Mouse (Mus musculus) ZHBTc4 (cell line): ENCODE measurements around the gene Cyb561d2.
A peak's percentile ranks its signal among the peaks of the same experiment; 100 is the strongest.

Experiments used
- DNase-seq: peaks from one replicate; pipeline ENCODE4 v3.0.0-alpha.2; 2011; ENCODE audit warnings: low read depth, low spot score

Cyb561d2 gene

DNA sequence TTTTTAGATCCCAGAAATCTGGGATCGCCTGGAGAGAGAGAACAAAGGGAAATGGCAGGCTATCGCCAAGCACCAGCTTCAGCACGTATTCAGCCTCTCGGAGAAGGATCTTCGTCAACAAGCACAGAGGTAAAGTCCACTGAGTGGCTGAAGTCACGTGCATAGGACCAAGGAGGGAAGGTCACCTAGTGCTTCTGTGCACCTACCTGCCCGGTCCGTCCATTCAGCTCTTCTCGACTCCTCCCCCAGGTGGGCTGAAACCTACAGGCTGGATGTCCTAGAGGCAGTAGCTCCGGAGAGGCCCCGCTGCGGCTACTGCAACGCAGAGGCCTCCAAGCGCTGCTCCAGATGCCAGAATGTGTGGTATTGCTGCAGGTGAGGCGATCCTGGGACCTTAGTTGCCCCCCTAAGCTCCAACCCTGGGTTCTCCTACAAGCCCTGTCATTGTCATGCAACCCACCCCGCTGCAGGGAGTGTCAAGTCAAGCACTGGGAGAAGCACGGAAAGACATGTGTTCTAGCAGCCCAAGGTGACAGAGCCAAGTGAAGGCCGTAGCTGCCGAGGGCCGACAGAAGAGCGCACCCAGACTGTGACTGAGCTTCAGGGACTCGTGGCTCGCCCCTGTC lies 8.6 kb upstream of the Cyb561d2 start:
- DNase-seq: peak; percentile 60

DNA sequence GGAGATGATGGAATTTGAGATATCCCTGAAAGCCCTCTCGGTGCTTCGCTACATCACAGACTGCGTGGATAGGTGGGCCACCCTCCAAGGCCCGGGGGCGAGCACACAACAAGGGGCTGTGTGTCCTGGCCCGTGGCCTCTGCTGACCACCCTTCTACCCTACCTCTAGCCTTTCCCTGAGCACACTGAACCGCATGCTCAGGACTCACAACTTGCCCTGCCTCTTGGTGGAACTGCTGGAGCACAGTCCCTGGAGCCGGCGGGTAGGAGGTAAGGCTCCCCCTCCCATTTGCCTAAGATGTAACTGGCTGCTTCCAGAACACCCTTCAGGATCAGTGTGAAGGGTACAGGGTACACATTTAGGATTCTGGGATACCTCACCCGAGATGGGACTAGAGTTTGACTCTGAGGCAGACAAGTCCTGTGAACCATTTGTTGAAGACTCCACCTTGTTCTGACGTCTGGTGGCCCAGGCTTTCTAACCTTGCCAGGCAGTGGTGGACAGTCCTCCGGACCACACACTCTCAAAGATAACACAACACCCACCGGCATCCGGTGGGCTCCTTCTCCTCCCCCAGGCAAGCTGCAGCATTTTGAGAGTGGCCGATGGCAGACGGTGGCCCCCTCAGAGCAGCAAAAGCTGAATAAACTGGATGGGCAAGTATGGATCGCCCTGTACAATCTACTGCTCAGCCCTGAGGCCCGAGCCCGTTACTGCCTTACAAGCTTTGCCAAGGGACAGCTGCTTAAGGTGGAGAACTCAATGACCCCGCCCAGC lies 7.5 kb upstream of the Cyb561d2 start:
- no peak for DNase-seq

DNA sequence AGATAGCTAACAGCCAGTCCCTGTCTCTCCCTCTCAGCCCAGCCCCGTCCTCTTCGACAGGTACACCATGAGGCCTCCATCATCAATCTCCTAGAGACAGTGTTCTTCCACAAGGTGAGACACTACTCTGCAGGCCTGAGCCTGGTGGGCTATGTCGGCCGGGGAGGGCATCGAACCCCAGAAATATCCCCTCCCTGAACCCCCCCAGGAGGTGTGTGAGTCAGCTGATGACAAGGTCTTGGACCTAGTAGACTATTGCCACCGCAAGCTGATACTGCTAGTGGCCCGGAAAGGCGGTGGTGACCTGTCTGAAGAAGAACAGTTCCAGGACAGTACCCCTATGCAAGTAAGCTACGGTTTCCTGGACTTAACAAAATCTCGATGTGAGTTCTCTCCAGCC lies 6.8 kb upstream of the Cyb561d2 start:
- no peak for DNase-seq

DNA sequence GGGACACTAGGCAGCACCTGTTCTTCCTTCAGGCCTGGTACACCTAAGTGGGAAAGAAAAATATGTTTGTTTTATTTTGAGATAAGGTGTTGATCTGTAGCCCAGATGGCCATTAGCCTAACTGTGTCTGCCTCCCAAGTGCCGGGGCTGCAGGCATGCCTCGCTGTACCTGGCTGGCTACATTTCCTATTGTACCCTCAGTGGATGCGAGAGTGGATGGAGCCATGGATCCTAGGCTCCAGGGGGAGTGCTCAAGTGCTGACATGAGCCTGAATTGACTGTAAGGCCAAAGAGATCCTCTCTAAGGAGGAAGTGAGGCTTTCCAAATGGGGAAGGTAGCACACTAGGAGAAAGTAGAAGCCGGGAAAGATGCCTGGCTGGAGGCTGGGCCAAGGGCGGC lies 6.0 kb upstream of the Cyb561d2 start:
- no peak for DNase-seq

DNA sequence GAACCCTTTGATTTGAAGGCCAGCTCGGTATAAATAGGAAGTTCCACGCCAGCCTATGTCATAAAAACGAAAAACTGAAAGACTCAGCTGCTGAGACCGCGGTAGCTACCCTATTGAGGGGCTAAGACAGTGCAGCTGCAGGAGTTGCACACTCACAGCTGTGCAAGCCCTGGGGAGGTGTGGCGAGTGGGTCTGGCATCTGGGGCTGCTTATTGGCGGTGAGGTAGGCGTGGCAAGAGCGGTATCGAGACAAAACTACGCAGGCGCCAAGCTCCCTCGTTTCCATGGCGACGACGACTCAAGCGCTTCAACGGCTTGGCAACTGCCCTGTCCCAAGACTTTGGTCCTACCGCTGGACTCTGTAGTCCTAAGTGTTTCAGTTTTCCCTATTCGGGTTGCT lies 5.0 kb upstream of the Cyb561d2 start, which contains the start of gene Zmynd10:
Gene Zmynd10, plus strand, starts transcription at position 273 of the 400 bp plus-strand sequence.
- DNase-seq: peak; percentile 90

DNA sequence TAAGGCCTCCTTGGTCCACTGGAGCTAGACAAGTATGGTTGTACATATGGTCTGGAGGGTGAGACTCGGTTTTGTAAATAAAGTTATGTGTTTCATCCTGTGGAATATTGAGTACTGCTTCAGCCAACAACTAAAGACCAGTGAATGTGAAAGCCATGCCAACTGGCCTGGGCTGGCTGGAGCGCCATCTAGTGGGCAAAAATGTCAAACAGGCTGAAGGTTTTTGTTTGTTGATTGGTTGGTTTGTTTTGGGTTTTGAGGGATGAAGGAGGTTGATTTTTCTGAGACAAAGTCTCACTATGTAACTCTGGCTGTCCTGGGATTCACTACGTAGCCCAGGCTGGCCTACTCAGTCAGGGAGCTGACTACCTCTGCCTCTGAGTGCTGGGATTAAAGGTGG lies 3.6 kb upstream of the Cyb561d2 start:
- DNase-seq: peak; percentile 83

DNA sequence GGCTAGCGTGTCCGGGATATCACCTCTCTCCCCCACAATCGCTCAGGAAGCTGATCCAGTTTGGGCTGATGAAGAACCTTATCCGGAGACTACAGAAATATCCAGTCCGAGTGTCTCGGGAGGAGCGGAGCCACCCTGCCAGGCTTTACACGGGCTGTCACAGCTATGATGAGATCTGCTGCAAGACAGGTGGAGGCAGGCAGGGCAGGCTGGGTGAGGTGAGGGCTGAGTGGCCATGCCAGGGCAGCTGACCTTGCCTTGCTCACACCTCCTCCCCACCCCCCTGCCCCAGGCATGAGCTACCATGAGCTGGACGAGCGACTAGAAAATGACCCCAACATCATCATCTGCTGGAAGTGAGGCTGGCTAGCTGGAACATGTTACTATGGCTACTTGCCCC lies 3.2 kb upstream of the Cyb561d2 start:
- no peak for DNase-seq

DNA sequence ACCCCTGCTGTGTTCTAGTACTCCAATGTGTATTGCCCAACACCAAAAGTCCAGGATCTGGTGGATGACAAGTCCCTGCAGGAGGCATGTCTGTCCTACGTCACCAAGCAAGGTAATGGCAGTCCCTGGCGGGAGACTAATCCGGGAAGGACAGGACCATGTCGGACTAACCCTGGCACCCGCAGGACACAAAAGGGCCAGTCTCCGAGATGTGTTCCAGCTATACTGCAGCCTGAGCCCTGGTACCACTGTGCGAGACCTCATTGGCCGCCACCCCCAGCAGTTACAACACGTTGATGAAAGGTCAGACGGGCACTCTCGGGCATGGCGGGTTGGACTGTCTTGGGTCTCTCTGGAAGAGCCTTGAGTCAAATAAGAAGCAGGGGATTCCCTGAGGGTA lies 2.7 kb upstream of the Cyb561d2 start:
- no peak for DNase-seq

DNA sequence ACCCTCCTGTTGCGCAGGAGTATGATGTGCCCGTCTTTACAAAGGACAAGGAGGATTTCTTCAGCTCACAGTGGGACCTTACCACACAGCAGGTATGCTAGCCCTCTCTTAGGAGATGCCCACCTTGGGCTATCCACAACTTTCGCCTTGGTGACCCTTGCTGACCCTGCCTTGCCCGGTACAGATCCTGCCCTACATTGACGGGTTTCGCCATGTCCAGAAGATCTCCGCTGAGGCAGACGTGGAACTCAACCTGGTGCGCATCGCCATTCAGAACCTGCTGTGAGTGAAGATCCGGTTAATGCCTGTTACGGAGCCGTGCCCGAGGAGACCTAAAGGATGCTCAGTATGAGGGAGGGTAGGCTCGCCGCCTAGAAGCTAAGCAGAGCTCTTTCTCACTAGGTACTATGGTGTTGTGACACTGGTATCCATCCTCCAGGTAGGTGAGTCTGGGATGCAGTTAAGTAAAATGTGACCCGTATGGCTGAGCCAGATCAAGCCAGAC lies 2.3 kb upstream of the Cyb561d2 start:
- no peak for DNase-seq

DNA sequence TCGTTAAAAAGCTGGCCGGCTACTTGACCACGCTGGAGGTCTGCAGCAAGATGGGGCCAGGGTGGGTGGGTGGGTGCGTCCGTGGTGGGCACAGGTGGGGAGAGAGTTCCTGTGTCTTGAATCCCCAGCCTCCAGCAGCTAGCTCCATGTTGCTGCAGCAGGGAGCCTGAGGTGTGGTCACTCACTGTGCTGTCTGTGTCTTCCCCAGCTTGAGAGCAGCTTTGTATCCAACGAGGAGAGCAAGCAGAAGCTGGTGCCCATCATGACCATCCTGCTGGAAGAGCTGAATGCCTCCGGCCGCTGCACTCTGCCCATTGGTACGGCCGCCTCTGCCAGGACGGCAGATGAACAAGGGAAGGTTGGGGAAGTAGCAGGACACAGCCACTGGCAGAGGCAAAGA lies 1.3 kb upstream of the Cyb561d2 start:
- no peak for DNase-seq

DNA sequence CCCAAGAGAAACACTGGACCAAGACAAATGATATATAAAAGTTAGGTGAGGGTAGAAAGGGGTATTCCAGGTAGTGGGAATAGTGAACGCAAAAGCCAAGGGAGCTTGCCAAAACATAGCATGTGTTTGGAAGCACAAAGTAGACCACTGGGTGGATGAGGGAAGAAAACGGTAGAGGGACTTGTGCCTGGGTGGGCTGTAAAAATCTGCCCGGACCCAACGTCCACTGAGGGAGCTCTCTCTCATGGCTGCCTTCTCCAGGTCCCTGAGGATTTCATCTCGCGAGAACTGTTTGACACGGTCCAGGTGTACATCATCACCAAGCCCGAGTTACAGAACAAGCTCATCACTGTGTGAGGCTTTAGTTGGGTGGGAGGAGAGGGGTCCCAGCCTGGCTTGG lies 728 bp upstream of the Cyb561d2 start:
- peak; percentile 54 for DNase-seq

DNA sequence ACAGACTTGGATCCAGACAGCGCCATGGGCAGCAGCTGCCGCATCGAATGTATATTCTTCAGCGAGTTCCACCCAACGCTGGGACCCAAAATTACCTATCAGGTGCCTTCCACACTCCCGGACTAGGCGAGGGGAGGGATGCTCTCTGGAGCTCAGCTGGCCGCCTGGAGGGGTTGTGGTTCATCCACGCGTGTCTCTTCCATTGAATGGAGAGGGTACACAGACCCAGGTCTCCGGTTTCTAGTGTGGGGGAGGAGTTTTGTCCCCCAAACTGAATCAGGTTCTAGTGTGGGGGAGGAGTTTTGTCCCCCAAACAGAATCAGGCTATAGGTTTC lies 326 bp upstream of the Cyb561d2 start:
- no peak for DNase-seq

DNA sequence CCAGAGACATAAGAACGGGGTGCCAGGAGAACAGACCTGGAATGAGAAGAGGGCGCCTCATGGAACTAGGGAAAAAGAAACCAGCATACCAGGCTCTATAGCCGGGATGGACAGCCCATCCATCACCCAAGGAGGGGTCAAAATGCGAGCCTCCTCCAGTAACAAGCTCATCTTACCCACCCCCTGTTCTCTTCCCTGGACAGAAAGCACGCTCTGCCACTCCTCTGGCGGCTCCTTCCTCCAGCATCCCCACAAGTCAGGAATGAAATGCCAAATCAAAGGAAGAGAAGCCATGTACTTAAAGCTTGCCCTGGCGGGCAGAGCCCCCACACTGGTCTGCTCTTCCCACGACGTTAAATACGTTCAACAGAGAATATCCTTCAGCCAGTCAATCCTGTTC lies 988 bp downstream of the Cyb561d2 start:
- no peak for DNase-seq

DNA sequence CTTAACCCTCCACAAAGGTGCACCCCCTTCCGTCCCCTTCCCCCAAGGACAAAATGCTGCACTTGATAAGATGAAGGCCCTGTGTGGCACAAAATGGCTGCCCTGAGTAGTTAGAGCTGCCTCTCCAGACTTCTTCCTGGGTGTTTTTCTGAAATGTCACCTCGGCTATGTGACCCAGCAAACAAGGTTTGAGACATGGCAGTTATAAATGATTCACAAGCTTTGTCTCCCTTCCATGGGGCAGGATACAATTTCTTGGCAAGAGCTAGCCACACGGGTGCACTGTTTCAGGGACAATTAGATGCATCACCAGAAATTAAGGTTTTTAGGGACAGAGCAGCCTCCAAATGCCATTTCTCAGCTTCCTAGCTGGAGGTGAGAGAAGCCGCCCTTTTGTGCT lies 1.6 kb downstream of the Cyb561d2 start:
- no peak for DNase-seq

DNA sequence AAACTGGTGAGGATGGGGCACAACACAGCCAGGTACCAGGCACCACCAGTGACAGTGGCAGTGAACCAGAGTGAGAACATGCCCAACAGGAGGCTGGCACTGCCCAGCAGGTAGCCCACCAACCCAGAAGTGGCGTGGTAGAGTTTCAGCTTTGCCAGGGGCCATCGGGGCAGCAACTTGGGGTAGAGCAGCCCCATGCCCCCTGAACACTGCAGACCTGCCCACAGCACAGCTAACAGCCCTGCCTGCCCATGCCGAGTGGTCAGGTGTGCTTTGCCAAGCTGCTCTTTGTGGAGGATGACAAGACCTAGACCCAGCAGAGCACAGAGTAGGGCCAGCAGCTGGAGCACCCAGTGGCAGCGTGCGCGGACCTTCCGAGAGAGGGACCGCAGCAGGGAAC lies 2.1 kb downstream of the Cyb561d2 start:
- DNase-seq: no peak

DNA sequence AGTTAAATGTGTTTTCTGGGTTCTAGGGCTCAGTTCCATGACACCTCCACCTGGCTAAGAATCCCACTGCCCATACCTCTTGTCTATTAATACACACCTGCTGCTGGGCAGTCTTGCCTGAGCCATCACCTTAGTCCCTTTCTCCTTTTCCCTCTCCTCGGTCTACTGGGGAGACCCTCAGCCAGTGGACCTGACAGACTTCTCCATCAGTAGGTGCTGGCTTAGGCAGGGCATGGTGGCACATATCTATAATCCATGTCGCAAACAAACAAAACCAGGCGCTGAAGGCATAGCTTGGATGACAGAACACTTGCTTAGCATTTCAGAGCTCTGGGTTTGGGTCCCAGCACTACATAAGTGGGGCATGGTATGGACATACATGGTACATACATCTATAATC lies 3.3 kb downstream of the Cyb561d2 start:
- DNase-seq: no peak

DNA sequence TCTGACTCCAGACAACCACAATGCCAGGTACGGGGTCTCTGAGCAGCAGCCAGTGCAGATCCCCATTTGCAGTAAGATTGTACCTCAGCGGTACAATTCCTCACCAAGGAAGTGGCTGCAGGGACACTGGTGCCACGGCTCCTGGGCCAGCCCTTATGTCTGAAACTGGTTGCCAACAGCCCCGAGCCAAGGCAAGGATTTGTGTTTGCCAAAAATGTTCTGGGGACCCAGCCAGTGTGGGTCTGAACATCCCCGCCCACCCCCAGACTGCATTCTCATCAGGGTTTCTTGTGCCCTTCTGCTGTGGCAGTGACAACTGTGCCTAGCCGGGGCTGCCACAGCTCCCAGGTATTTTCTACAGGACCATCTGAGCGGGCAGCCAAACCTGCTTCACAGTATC lies 3.8 kb downstream of the Cyb561d2 start:
- no peak for DNase-seq

DNA sequence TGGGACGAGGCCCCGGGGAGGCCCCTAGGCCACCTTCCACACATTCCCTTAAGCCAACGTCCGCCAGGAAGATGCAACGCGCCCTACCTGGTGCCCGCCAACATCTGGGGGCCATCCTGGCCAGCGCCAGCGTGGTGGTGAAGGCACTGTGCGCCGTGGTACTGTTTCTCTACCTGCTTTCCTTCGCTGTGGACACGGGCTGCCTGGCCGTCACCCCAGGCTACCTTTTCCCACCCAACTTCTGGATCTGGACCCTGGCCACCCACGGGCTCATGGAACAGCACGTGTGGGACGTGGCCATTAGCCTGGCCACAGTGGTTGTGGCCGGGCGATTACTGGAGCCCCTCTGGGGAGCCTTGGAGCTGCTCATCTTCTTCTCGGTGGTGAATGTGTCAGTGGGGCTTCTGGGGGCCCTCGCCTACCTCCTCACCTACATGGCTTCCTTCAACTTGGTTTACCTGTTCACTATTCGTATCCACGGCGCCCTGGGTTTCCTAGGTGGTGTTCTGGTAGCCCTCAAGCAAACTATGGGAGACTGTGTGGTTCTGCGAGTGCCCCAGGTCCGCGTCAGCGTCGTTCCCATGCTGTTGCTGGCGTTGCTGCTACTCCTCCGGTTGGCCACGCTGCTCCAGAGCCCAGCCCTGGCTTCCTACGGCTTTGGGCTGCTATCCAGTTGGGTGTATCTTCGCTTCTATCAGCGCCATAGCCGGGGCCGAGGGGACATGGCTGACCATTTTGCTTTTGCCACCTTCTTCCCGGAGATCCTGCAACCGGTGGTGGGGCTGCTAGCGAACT lies 7.4 kb downstream of the Cyb561d2 start:
- DNase-seq: no peak

DNA sequence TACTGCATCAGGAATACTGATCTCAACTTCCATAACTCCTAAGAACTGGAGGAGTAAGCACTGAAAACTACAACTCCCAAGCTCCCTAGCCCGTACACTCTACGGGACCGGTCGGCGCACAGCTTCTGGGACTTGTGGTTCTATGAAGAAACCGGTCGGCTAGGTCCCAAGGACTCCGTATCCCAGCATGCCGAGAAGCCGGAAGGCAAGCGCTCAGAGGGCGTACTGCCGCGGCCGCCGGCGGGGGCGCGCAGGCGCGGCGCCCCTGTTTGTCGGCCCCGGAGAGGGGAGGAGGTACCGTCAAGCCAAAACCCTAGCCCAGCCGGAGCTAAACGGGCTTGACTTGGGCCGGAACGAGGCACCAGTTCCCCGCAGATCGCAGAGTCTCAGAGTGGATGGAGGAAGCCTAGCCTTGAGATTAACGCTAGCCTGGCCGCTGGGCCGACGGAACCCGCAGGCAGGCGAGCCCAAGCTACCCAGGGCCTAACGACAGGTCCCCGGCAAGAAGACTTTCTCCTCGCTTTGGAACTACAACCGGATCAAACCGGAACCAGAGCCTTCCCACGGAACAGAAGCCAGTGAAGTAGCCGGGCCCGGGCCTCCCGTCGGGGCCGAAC lies 8.1 kb downstream of the Cyb561d2 start, which contains the start of gene Tmem115:
Gene Tmem115, plus strand, starts transcription at position 155 of the 617 bp plus-strand sequence.
- peak; percentile 99 for DNase-seq

DNA sequence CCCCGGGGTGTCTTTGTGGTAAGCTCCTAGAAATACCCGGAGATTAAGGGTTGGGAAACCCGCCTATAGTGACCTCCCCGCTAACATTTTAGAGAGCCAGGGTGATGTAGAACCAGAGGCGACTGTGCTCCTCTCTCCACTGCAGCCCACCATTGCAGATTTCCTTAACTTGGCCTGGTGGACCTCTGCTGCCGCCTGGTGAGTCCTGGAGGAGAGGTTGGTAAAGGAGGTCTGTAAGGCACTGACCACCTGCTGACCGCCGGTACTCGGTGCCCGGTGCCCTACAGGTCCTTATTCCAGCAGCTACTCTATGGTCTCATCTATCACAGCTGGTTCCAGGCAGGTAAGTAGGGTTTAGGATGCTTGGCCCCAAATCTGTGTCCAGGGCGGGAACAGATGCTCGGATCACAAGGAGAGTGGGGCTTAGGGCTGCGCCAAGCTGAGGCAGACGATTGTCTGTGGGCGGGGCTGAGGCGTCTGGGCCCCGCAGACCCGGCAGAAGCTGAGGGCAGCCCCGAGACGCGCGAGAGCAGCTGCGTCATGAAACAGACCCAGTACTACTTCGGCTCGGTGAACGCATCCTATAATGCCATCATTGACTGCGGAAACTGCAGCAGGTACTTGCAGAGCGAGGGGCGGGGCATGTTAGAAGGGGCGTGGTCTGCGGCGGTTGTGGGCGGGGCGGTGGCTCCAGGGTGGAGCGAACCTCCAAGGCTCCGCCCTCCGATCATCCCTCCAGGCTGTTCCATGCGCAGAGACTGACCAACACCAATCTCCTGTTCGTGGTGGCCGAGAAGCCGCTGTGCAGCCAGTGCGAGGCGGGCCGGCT lies 15.6 kb downstream of the Cyb561d2 start:
- peak; percentile 94 for DNase-seq

DNA sequence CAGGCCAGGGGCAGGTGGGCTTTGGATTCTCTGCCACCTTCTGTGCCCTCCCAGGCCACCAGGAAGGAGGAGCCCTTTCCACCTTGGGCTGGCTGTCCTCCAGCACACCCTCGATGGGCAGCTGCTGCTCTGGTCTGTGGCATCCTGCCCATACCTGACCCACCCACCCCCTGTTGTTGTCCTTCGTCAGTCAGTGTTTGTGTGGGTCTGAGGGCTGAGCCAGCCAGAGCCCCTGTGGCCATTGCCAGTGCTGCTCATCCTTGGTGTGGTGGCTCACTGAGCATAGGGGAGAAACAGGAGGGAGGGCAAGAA lies 19.6 kb downstream of the Cyb561d2 start:
- no peak for DNase-seq
